Mouse (Mus musculus): ENCODE measurements at regions not wholly inside any gene's neighbourhood (a gene's known extent, or its start where the extent isn't known, plus 50 kb on each side); places are given as distances from the start of the nearest gene placed in this dataset.
A peak's percentile ranks its signal among the peaks of the same experiment; 100 is the strongest.

DNA sequence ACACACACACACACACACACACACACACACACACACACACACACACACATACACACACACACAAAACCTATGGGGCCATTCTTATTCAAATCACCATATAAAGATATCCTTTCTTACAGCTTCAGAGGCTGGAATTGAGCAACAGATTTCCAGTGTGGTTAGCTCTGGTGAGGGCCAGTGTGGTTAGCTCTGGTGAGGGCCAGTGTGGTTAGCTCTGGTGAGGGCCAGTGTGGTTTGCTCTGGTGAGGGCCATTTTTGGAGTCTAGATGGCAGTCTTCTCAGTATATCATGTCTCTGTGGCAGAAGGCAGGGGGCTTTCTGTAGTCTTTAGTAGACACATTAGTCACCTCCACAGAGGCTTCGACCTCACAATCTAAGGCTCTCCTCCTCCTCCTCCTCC, 191.5 kb upstream of the 9630041A04Rik start:
- ATAC-seq (replicated peaks; ENCODE audit: poor library complexity): peak; percentile 50

GRCm38 (mm10) chr9:101649816-101650215, 211.8 kb upstream of the 9630041A04Rik start:
- no peak for ATAC-seq (replicated peaks; ENCODE audit: poor library complexity)

- ATAC-seq (replicated peaks; ENCODE audit: poor library complexity): no peak
These were observed 220.1 kb upstream of the 9630041A04Rik start for GRCm38 (mm10) chr9:101641524-101641923.

DNA sequence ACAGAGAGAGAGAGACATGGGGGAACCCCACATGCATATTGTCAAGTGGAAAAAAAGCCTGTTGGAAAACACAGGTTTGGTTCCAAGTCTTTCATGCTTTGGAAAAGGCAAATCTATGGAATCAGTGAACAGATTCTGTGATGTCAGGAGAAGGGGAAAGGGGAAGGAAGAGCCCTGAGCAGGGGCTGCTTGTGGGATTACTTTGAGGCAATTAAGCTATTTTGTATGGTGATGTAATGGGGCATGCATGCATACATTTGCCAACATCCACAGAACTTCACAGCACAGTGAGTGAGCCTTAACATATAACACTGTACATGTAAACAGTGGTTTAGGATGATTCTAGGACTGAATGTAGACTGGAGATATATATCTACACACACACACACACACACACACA, 221.0 kb upstream of the 9630041A04Rik start:
- no peak for ATAC-seq (replicated peaks; ENCODE audit: poor library complexity)

GRCm38 (mm10) chr9:101616261-101616660, 245.4 kb upstream of the 9630041A04Rik start:
- no peak for ATAC-seq (replicated peaks; ENCODE audit: poor library complexity)

DNA sequence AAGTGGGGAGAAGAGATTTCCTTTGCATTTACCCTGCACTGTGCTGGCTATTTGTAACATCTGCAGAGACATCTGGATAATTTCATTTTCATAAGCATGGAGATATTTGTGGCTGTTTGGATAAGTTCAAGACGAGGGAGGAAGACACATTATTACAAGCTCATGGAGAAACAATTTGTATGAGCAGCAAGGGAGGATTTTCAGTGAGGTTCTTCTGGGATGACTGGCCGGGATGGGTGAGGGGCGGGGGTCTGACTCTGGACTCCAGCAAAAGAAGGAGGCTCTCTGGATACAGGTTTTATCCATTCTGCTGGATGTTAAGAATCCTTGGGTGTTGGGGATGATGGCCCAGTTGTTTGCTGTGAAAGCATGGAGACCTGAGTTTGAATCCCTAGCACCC, 246.5 kb upstream of the 9630041A04Rik start:
- no peak for ATAC-seq (replicated peaks; ENCODE audit: poor library complexity)

- no peak for ATAC-seq (replicated peaks; ENCODE audit: poor library complexity)
These were observed 247.7 kb upstream of the 9630041A04Rik start for GRCm38 (mm10) chr9:101613933-101614332.

DNA sequence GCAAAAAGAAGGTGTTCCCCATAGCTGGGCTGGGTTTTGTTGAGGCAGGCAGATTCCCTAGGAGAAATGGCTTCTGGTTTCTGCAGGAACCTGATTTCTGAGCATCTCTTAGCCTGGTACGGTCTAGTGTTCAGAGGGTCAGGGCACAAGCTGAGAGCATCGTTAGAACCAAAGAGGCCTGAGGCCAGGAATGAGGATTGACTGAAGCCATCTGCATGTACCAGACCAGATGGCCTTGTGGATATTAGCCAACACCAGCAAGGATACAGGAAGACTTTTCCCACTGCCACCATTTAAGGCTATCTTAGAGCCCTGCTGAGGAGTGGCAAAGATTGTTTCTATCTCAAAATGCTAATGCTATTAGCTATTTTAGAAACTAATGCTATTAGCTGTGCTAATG, 248.2 kb upstream of the 9630041A04Rik start:
- ATAC-seq (replicated peaks; ENCODE audit: poor library complexity): no peak

- ATAC-seq (replicated peaks; ENCODE audit: poor library complexity): no peak
These were observed 248.7 kb upstream of the 9630041A04Rik start for GRCm38 (mm10) chr9:101612971-101613370.

DNA sequence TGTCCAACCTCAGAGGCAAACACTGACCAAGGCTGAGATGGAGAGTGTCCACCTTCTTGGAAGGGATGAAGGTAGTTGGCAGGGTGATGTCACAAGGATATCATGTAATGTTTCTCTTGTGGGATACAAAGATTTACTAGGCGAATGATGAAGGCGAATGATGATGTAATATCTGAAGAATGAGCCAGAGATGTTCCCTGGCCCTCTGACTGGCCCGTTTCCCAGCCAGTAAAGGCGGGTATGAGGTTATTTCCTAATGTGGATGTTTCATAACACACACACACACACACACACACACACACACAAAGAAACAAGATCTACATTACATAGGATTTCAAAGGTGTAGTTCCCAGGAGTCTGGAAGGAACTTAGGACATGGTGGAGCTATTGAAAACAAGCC, 249.1 kb upstream of the 9630041A04Rik start:
- no peak for ATAC-seq (replicated peaks; ENCODE audit: poor library complexity)

GRCm38 (mm10) chr9:101611481-101611880, 250.2 kb upstream of the 9630041A04Rik start:
- peak; percentile 54; the same call in 1 of the 2 replicates for ATAC-seq (replicated peaks; ENCODE audit: poor library complexity)

DNA sequence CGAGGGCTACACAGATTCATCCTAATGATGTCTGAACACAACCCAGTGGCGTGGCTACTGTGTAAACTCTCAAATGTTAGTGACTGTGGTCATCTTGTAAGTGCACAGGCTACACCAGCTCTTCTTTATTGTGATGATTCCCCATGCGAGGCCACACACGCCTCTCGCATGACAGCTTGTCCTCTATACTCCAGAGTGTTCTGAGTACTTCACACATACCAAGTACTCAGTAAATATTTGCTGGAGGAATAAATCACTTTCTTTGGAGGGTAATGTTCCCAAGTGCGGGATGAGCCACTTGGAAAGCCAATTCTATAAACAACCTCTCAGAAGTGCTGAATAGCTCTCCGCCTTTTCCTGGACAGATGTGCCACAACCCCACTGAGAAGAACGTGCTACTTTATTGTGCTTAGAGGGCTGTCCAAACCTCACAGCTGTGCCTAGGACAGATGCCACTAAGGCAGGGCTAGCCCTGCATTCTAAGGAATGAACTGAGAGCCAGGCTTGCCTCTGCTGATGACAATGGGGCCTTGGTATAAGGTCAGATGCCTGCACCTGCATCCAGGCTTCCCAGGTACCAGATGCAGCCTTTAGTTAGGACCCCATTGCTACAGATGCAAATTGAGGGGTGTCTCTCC, 250.7 kb upstream of the 9630041A04Rik start:
- no peak for ATAC-seq (replicated peaks; ENCODE audit: poor library complexity)

GRCm38 (mm10) chr9:101610338-101610737, 251.3 kb upstream of the 9630041A04Rik start:
- ATAC-seq (replicated peaks; ENCODE audit: poor library complexity): no peak

DNA sequence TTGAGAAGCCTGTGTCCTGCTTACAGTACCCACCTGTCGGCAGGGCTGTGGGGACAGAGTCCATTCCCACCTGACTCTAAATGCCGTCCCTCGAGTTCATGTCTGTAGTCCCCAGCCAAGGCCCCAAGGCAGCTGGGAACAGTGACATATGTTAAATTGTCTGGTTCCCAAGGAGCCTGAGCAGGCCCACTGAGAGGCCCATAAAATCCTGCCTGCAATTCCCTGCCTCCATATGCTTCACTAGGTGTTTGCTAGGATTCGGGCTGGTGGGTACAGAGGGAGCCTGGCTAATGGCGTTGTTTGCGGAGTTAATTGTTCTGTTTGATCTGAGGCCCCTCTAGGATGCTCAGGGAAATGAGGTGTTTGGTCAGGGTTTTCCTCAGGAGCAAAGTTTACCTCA, 258.8 kb upstream of the 9630041A04Rik start:
- ATAC-seq (replicated peaks; ENCODE audit: poor library complexity): no peak

DNA sequence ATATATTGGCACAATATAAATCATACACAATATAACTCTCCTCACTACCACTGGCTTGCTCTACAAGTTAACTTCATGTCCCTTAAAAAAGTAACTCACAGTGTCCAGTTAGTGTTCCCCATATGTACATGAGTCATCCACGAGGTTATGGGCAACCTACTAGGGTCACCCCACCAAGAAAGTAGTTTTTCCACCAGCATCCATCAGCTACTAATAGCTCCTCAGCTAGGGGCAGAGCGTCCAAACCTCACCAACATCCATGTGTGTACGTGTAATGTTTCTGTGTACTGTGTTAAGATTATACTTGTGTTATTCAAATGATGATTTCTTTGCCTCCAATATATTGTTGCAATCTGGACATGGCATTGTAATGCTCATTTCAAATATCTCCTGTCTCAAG, 264.7 kb upstream of the 9630041A04Rik start:
- no peak for ATAC-seq (replicated peaks; ENCODE audit: poor library complexity)

DNA sequence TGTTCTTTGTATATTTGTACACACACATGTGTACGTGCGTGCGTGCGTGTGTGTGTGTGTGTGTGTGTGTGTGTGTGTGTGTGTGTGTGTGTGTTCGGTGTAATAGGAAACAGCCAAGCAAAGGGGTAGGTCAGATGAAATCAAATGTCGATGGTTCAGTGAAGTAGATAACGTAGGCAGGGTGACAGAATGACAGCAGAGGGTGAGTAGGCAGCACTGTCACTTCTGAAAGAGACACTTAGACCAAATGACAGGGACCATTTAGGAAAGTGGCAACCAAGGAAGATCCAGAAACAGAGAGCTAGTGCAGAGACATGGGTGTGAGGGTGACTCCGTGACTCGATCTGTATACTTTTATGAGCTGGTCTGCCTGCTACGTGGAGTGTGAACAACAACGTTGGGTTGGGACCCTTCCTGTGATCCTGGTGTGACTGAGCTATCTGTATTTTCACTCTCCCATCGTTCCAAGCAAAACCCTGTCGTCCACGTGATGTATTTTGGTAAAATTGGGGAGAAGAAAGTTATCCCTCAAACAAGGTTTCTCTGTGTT, 266.5 kb upstream of the 9630041A04Rik start:
- no peak for ATAC-seq (replicated peaks; ENCODE audit: poor library complexity)

- no peak for ATAC-seq (replicated peaks; ENCODE audit: poor library complexity)
These were observed 269.0 kb upstream of the 9630041A04Rik start for GRCm38 (mm10) chr9:101592621-101593020.

GRCm38 (mm10) chr9:101591681-101592080, 270.0 kb upstream of the 9630041A04Rik start:
- ATAC-seq (replicated peaks; ENCODE audit: poor library complexity): no peak

DNA sequence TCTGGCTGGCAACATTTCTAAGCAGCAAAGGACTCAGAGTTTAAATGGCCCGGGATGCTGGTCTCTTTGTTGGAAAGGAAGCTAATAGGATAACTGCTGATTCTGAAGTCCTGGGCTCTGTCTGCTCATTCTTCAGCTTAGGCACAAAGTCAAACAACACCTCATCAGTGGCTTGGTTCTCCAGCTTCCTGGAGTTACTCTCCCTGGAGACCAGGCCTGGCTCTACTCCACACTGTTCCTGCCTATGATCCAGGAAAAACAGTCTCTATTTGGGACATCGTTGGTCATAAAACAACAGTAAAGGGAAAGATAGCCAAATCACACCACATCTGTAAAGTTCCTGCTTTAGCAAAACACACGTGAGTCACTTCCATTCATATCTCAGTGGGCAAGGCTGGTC, 271.3 kb upstream of the 9630041A04Rik start:
- ATAC-seq (replicated peaks; ENCODE audit: poor library complexity): no peak

GRCm38 (mm10) chr9:101581064-101581463, 280.6 kb upstream of the 9630041A04Rik start:
- ATAC-seq (replicated peaks; ENCODE audit: poor library complexity): no peak

DNA sequence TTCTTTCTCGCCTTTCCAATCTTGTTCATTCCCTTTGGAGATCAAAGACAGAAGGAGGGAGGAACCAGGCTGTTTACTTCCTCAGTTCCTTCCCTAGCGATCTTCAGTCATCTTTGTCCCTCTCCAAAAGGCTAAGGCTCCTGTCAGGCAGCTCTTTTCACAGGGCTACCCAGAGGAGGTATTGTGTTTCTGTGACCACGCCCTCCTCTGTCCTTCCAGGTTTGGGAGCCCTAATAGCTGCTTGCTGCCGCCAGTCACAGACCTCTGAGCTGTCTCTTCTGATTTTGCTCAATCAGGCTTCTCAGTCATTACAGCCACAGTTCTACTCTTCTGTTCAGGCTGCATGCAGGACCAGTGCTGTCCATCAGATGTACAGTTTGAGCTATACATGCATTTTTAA, 290.9 kb upstream of the 9630041A04Rik start:
- ATAC-seq (replicated peaks; ENCODE audit: poor library complexity): no peak

- no peak for ATAC-seq (replicated peaks; ENCODE audit: poor library complexity)
These were observed 298.4 kb upstream of the 9630041A04Rik start for GRCm38 (mm10) chr9:101563196-101563595.

GRCm38 (mm10) chr9:101559366-101559765, 302.3 kb upstream of the 9630041A04Rik start:
- no peak for ATAC-seq (replicated peaks; ENCODE audit: poor library complexity)

All from megakaryocyte progenitor cell, adult 5-6 weeks (primary cell).